Comparison of ENCODE assay signal across 29 mouse cellular contexts in genomic region chr1:31214831-31215230, GRCm38 (mm10). TPM values are rescaled to one million over a fixed set of nuclear protein-coding genes. Genes with fewer than 3 reads are reported as not detected.
A peak's percentile ranks its signal among the peaks of the same experiment; 100 is the strongest.
DNase-seq lines count a peak whose midpoint lies in the region; ATAC-seq and TF ChIP-seq lines count a peak whose summit lies in the region.
"Had no signal": no experiment of that assay in that cellular context is flagged by ENCODE, and none has a peak within 500 bp of the region (broad histone marks: within the 10 kb centered on the region; RNA-seq: fewer than 3 reads in every experiment).

No protein-coding gene starts in this region.

- H3K4me1 ChIP-seq in limb, embryonic 14.5 days (ENCODE audit: control insufficient read depth, insufficient read depth, low read length) = no peaks in the 10 kb centered on the region
- H3K4me1 ChIP-seq in limb, embryonic 10.5 days = no peaks in the 10 kb centered on the region
- no peaks in the 10 kb centered on the region for H3K4me1 ChIP-seq in lung, postnatal 0 days (ENCODE audit: insufficient read depth, low read depth, low read length)
- H3K4me1 ChIP-seq: embryonic facial prominence, embryonic 10.5 days; embryonic facial prominence, embryonic 12.5 days; forebrain, embryonic 13.5 days had no signal

- H3K4me3 ChIP-seq in limb, embryonic 14.5 days (replicated peaks; ENCODE audit: low read length) = no peak overlapping the region
- no peak overlapping the region for H3K4me3 ChIP-seq in limb, embryonic 10.5 days
- no peak overlapping the region for H3K4me3 ChIP-seq in lung, postnatal 0 days (ENCODE audit: low read depth, low read length)
- H3K4me3 ChIP-seq: embryonic facial prominence, embryonic 10.5 days; embryonic facial prominence, embryonic 12.5 days; forebrain, embryonic 13.5 days had no signal

- no peaks in the 10 kb centered on the region for H3K9me3 ChIP-seq in limb, embryonic 14.5 days (ENCODE audit: control insufficient read depth, low read length)
- H3K9me3 ChIP-seq in limb, embryonic 10.5 days (replicated peaks) = no peaks in the 10 kb centered on the region
- H3K9me3 ChIP-seq in lung, postnatal 0 days (ENCODE audit: low read length) = no peaks in the 10 kb centered on the region
- H3K9me3 ChIP-seq: embryonic facial prominence, embryonic 10.5 days; embryonic facial prominence, embryonic 12.5 days; forebrain, embryonic 13.5 days; G1E had no signal

- TF ChIP-seq EP300 in lung, postnatal 0 days (IDR thresholded peaks at IDR 0.05) = no peak

- intact Hi-C loops in heart, postnatal 14 days (cut with DNase I) = no loop called here
- intact Hi-C loops in heart, postnatal 10 days (cut with DNase I) = no loop called here

- no peak overlapping the region for H3K4me2 ChIP-seq in limb, embryonic 14.5 days (replicated peaks; ENCODE audit: low read depth, low read length, severe bottlenecking)
- H3K4me2 ChIP-seq in lung, postnatal 0 days (replicated peaks; ENCODE audit: low read depth, low read length) = no peak overlapping the region
- H3K4me2 ChIP-seq: embryonic facial prominence, embryonic 12.5 days; forebrain, embryonic 13.5 days had no signal

- 76% methylated on average over 1 of the region's 1 CpGs for WGBS in limb, embryonic 14.5 days
- WGBS in limb, embryonic 10.5 days = 95% methylated on average over 1 of the region's 1 CpGs
- 43% methylated on average over 1 of the region's 1 CpGs for WGBS in lung, postnatal 0 days

- TF ChIP-seq CTCF in lung, postnatal 0 days (IDR thresholded peaks at IDR 0.05) = no peak

- H3K27me3 ChIP-seq in limb, embryonic 14.5 days (ENCODE audit: control insufficient read depth, insufficient read depth, low read length) = no peaks in the 10 kb centered on the region
- H3K27me3 ChIP-seq in limb, embryonic 10.5 days (ENCODE audit: low read depth, poor library complexity, severe bottlenecking) = no peaks in the 10 kb centered on the region
- no peaks in the 10 kb centered on the region for H3K27me3 ChIP-seq in lung, postnatal 0 days (replicated peaks; ENCODE audit: insufficient read depth, low read length)
- H3K27me3 ChIP-seq: CH12.LX; embryonic facial prominence, embryonic 12.5 days; forebrain, embryonic 13.5 days had no signal

- no peaks in the 10 kb centered on the region for H3K36me3 ChIP-seq in limb, embryonic 14.5 days (ENCODE audit: control insufficient read depth, insufficient read depth, low read length)
- no peaks in the 10 kb centered on the region for H3K36me3 ChIP-seq in limb, embryonic 10.5 days
- no peaks in the 10 kb centered on the region for H3K36me3 ChIP-seq in lung, postnatal 0 days (ENCODE audit: insufficient read depth, low read length)
- H3K36me3 ChIP-seq: embryonic facial prominence, embryonic 10.5 days; embryonic facial prominence, embryonic 12.5 days; G1E had no signal

- no peak overlapping the region for H3K27ac ChIP-seq in limb, embryonic 14.5 days (replicated peaks; ENCODE audit: low read depth, low read length)
- H3K27ac ChIP-seq in limb, embryonic 10.5 days = no peak overlapping the region
- H3K27ac ChIP-seq in lung, postnatal 0 days (ENCODE audit: low read length) = no peak overlapping the region
- H3K27ac ChIP-seq: embryonic facial prominence, embryonic 10.5 days; embryonic facial prominence, embryonic 12.5 days; forebrain, embryonic 13.5 days had no signal

- peak; percentile 8 for DNase-seq in heart, adult 8-10 months (ENCODE audit: low spot score)
- no peak for DNase-seq in heart, postnatal 14 days
- peak; percentile 12 to 26 for DNase-seq in heart, postnatal 10 days
- no peak for DNase-seq in heart, adult 11 months
- DNase-seq in limb, embryonic 14.5 days (ENCODE audit: low spot score) = peak; percentile 33
- no peak for DNase-seq in limb, embryonic 10.5 days (ENCODE audit: low spot score)
- peak; percentile 24 for DNase-seq in lung, postnatal 0 days (ENCODE audit: low spot score)
- DNase-seq in lung, postnatal 14 days = no peak
- DNase-seq: adrenal gland, adult 8-10 months; adrenal gland, postnatal 14 days; adrenal gland, postnatal 36 days; B cell, adult 2 months; cerebellum, adult 11-12 months; cerebellum, adult 2 months; cerebellum, adult 9-10 months; cerebellum, postnatal 10 days; cerebellum, postnatal 25 days had no signal

- no peak for TF ChIP-seq POLR2A in limb, embryonic 14.5 days (IDR thresholded peaks at IDR 0.05; ENCODE audit: borderline replicate concordance, extremely low read depth, insufficient read depth, insufficient read length)

- H3K9ac ChIP-seq in limb, embryonic 14.5 days (ENCODE audit: low read depth, low read length, severe bottlenecking) = no peak overlapping the region
- H3K9ac ChIP-seq in lung, postnatal 0 days (replicated peaks; ENCODE audit: low read depth) = no peak overlapping the region
- H3K9ac ChIP-seq: embryonic facial prominence, embryonic 12.5 days; forebrain, embryonic 13.5 days had no signal

- ATAC-seq in limb, embryonic 14.5 days (ENCODE audit: low FRiP score, low read depth) = no peak
- no peak for ATAC-seq in lung, postnatal 0 days
- ATAC-seq: activated CD4-positive, CD25-positive, alpha-beta regulatory T cell, adult 4 months; CD4-positive, CD25-positive, alpha-beta regulatory T cell, adult 4 months; forebrain, embryonic 13.5 days; Patski had no signal

RNA-seq across cellular contexts. Expression of gene 4931428L18Rik, which starts 7.7 kb away (rescaled TPM):
- total RNA-seq in heart, adult 8-10 months (2022) = not detected
- total RNA-seq in heart, postnatal 14 days (2021) = not detected
- total RNA-seq in heart, postnatal 10 days (2021) = not detected
- polyA plus RNA-seq in limb, embryonic 14.5 days (2012; rRNA removed) = not detected in 2 replicates
- 0.21 TPM in 1 of 2 replicates, not detected in the other for polyA plus RNA-seq in limb, embryonic 14.5 days (2014; fragmentation: Nextera tagmentation; extraction: Ambion mirVana)
- polyA plus RNA-seq in limb, embryonic 10.5 days (2016; fragmentation: Nextera tagmentation; extraction: Ambion mirVana) = not detected in 2 replicates
- polyA plus RNA-seq in lung, postnatal 0 days (2015; fragmentation: Nextera tagmentation; extraction: Ambion mirVana) = 0.43 and 0.48 TPM in 2 replicates
- total RNA-seq: adrenal gland, adult 8-10 months; adrenal gland, postnatal 36 days had no signal
- polyA plus RNA-seq: activated CD4-positive, CD25-positive, alpha-beta regulatory T cell, adult 4 months; CD4-positive, CD25-positive, alpha-beta regulatory T cell, adult 4 months; cerebellum, adult 2 months; cortical plate, adult 2 months; embryonic facial prominence, embryonic 10.5 days; embryonic facial prominence, embryonic 12.5 days; embryonic facial prominence, embryonic 14.5 days; forebrain, embryonic 11.5 days; forebrain, embryonic 13.5 days; G1E; Patski had no signal

RNA-seq across cellular contexts. Expression of gene Pih1d3, which starts 7.8 kb away (rescaled TPM):
- total RNA-seq in heart, adult 8-10 months (2022) = not detected
- total RNA-seq in heart, postnatal 14 days (2021) = not detected
- total RNA-seq in heart, postnatal 10 days (2021) = not detected
- polyA plus RNA-seq in limb, embryonic 14.5 days (2012; rRNA removed) = not detected in 2 replicates
- polyA plus RNA-seq in limb, embryonic 14.5 days (2014; fragmentation: Nextera tagmentation; extraction: Ambion mirVana) = not detected in 2 replicates
- not detected in 2 replicates for polyA plus RNA-seq in limb, embryonic 10.5 days (2016; fragmentation: Nextera tagmentation; extraction: Ambion mirVana)
- not detected in 2 replicates for polyA plus RNA-seq in lung, postnatal 0 days (2015; fragmentation: Nextera tagmentation; extraction: Ambion mirVana)
- total RNA-seq: adrenal gland, adult 18-20 months; adrenal gland, adult 8-10 months; adrenal gland, postnatal 14 days; adrenal gland, postnatal 36 days had no signal
- polyA plus RNA-seq: activated CD4-positive, CD25-positive, alpha-beta regulatory T cell, adult 4 months; CD4-positive, CD25-positive, alpha-beta regulatory T cell, adult 4 months; cerebellum, adult 2 months; cortical plate, adult 2 months; embryonic facial prominence, embryonic 10.5 days; embryonic facial prominence, embryonic 12.5 days; embryonic facial prominence, embryonic 14.5 days; forebrain, embryonic 11.5 days; forebrain, embryonic 13.5 days; G1E; Patski had no signal

RNA-seq across cellular contexts. Expression of gene Lgsn, which starts 38.6 kb away (rescaled TPM):
- not detected for total RNA-seq in heart, adult 8-10 months (2022)
- not detected for total RNA-seq in heart, postnatal 14 days (2021)
- total RNA-seq in heart, postnatal 10 days (2021) = not detected
- not detected in 2 replicates for polyA plus RNA-seq in limb, embryonic 14.5 days (2012; rRNA removed)
- polyA plus RNA-seq in limb, embryonic 14.5 days (2014; fragmentation: Nextera tagmentation; extraction: Ambion mirVana) = not detected in 2 replicates
- polyA plus RNA-seq in limb, embryonic 10.5 days (2016; fragmentation: Nextera tagmentation; extraction: Ambion mirVana) = not detected in 2 replicates
- polyA plus RNA-seq in lung, postnatal 0 days (2015; fragmentation: Nextera tagmentation; extraction: Ambion mirVana) = not detected in 2 replicates
- total RNA-seq: adrenal gland, adult 18-20 months; adrenal gland, adult 8-10 months; adrenal gland, postnatal 14 days; adrenal gland, postnatal 36 days; G1E had no signal
- polyA plus RNA-seq: activated CD4-positive, CD25-positive, alpha-beta regulatory T cell, adult 4 months; CD4-positive, CD25-positive, alpha-beta regulatory T cell, adult 4 months; cortical plate, adult 2 months; embryonic facial prominence, embryonic 10.5 days; embryonic facial prominence, embryonic 12.5 days; embryonic facial prominence, embryonic 14.5 days; forebrain, embryonic 11.5 days; forebrain, embryonic 13.5 days; G1E; Patski had no signal

Comparison
In these comparisons a context has a peak if more than half of its experiments do, and no peak if none do; other contexts are left out.
1. DNase-seq: peak in heart, adult 8-10 months (single experiment), heart, postnatal 10 days (2 of 2), limb, embryonic 14.5 days (single experiment) and lung, postnatal 0 days (single experiment); none in heart, postnatal 14 days (0 of 2), heart, adult 11 months (single experiment), limb, embryonic 10.5 days (single experiment) and lung, postnatal 14 days (single experiment).